Mouse (Mus musculus) thymus, adult 2 months (tissue): Measurements from ENCODE around the gene Serpinh1. TPM values are rescaled to one million over a fixed set of nuclear protein-coding genes. Genes with fewer than 3 reads are reported as not detected.

Experiments
- DNase-seq: peaks from one replicate; pipeline ENCODE4 v3.0.0; 2021
- H3K27ac ChIP-seq: fragments of 200-500 bp; 2 replicates; pipeline ENCODE4 v1.5.1; 2012; ENCODE audit warnings: low read length, control low read depth; ENCODE audit not compliant: control insufficient read depth, insufficient read depth
- H3K27me3 ChIP-seq: fragments of 200-500 bp; 2 replicates; pipeline ENCODE4 v1.6.1; 2012; ENCODE audit warnings: mild to moderate bottlenecking, low read length, moderate library complexity, mixed read lengths; ENCODE audit not compliant: control insufficient read depth, insufficient read depth
- H3K36me3 ChIP-seq: fragments of 200-500 bp; 2 replicates; pipeline ENCODE4 v1.6.1; 2012; ENCODE audit warnings: mild to moderate bottlenecking, low read length, moderate library complexity; ENCODE audit not compliant: control insufficient read depth, insufficient read depth
- H3K4me1 ChIP-seq: fragments of 200-500 bp; replicated peaks from 2 replicates; pipeline ENCODE4 v1.6.1; 2012; ENCODE audit warnings: low read length; ENCODE audit not compliant: control insufficient read depth, insufficient read depth
- H3K4me3 ChIP-seq: fragments of 200-500 bp; 2 replicates; pipeline ENCODE4 v1.5.1; 2012; ENCODE audit warnings: mild to moderate bottlenecking, low read length, control low read depth, moderate library complexity; ENCODE audit not compliant: control insufficient read depth, insufficient read depth
- CTCF ChIP-seq: fragments of 200-500 bp; IDR thresholded peaks from 2 replicates; pipeline ENCODE4 v1.5.1; 2012; ENCODE audit warnings: mild to moderate bottlenecking, control low read depth, low read length, moderate library complexity, borderline replicate concordance; ENCODE audit not compliant: control insufficient read depth, poor library complexity, insufficient read depth; ENCODE audit errors: extremely low read depth
- POLR2A ChIP-seq: fragments of 200-500 bp; IDR thresholded peaks from 2 replicates; pipeline ENCODE4 v1.6.1; 2012; ENCODE audit warnings: mild to moderate bottlenecking, low read length, control low read depth, moderate library complexity; ENCODE audit not compliant: control insufficient read depth, poor library complexity, insufficient read depth; ENCODE audit errors: extremely low read depth
- WGBS: fragments of 180-500 bp; shearing (Covaris S2); methylation state at CpG from one replicate; pipeline ENCODE4 v1.1.7; 2018; 5-methylcytosine and 5-hydroxymethylcytosine counted together
- polyA plus RNA-seq: library from polyadenylated mRNA; depleted of rRNA; stranded (reverse); fragments of >200 nt; gene quantifications from 2 replicates; pipeline ENCODE4 v1.2.3, GENCODE M21; 2012

Gene Serpinh1
- polyA plus RNA-seq, 1 experiment: 66.1 TPM

DNA sequence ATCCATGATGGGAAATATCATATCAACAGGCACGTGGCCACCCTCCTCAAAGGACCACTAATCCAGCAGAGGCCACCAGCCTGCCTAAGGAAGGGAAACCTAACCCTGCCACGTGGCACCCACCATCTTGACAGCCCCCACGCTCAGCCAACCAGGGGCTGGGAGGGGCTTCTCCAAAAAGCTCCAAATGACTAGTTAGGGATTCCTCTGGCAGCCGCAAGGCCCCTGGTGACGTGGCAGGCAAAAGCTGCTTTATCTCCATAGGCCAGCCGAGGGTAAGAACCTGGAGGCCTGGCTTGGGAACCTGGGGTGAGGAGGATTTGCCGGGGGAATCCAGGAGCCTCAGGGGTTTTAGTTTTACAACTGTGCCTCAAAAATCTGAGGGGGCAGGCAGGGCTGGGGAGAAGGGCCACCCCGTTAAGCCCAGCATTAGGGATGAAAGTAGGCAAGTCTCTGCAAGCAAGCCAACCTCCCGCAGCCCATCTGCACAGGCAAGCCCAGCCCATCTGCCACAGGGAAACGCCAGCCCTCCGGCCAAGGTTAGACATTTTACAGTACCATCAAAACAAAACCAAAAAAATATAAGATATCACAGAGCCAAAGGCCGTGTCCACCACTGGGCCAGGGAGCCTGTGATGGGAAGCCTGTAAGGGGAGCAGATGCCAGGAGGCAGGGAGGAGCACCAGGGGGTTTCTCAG, 1.8 kb downstream of the Serpinh1 start:
- H3K4me1 ChIP-seq: no peaks in the 10 kb centered on the region
- no peak for DNase-seq
- TF ChIP-seq CTCF (no peak), POLR2A (no peak)
- no peak overlapping the region for H3K27ac ChIP-seq
- no peaks in the 10 kb centered on the region; the same call in 1 of the 2 replicates for H3K27me3 ChIP-seq
- H3K4me3 ChIP-seq: no peak overlapping the region
- 87% methylated on average over 12 of the region's 12 CpGs for WGBS
- no peaks in the 10 kb centered on the region for H3K36me3 ChIP-seq

DNA sequence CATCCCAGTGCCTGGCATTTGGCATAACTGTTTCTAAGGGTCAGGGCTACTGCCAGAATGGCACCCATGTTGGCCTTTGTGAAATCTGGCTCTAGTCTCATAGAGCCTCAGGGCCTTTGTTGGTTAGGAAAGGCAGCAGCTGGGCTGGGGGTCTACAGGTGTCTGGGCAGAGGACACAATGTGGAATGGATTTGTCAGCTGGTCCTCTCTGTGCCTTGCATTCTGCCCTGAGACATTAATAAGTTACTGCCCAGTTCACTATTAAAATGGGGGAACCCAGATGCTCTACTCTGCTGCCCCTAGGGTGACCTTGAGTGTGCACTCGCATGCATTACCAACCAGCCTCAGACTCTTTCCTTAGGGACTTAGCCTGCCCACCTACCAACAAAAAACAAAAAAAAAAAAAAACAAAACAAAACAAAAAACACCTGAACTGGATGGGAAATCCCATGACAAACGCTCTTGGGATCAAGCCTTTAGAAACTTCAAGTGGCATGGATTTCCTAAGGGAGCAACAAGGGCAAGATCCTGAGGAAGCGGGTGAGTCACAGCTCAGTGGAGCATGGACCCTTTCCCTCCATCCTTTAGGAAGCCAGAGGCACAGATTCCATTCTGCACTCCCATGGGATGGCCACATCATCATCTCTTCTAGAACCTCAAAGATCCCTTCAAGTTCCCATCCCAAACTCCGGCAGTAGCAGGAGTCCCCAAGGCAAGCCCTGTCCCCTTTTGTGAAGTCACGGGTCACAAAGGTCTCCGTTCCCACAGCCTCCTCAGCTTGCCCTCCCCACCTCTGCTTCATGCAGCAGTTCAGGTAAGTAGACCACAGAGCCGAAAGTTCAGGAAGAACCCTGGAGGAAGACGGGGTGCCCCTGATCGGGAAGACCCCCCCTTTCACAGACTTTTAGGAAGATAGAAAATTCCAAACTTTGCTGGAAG, 3.0 kb downstream of the Serpinh1 start:
- 89% methylated on average over 9 of the region's 9 CpGs for WGBS
- no peak for DNase-seq
- Histone ChIP-seq H3K27me3 (no peaks in the 10 kb centered on the region; the same call in 1 of the 2 replicates), H3K27ac (no peak overlapping the region), H3K4me3 (no peak overlapping the region), H3K4me1 (no peaks in the 10 kb centered on the region), H3K36me3 (no peaks in the 10 kb centered on the region)
- no peak for TF ChIP-seq POLR2A
- TF ChIP-seq CTCF: no peak

DNA sequence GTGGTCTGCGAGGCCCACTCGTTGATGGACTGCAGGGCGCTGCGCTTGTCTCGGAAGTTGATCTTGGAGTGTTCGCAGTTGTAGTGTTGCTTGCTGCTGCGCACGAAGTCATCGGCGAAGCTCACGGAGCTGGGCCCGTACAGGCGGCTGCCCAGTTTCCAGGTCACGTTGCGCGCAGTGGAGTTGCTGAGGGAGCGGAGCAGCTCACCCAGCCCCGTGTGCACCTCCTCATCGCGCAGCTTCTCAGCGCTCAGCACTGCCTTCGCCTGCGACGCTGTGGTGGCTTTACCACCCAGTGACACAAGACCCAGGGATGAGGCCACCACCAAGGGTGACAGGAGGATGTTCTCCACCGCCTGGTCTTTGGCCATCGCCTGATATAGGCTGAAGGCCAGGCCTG, 4.2 kb downstream of the Serpinh1 start:
- H3K4me1 ChIP-seq: no peaks in the 10 kb centered on the region
- TF ChIP-seq POLR2A (no peak), CTCF (no peak)
- no peak for DNase-seq
- no peak overlapping the region for H3K27ac ChIP-seq
- no peak overlapping the region for H3K4me3 ChIP-seq
- WGBS: 97% methylated on average over 26 of the region's 26 CpGs
- no peaks in the 10 kb centered on the region; the same call in 1 of the 2 replicates for H3K27me3 ChIP-seq
- H3K36me3 ChIP-seq: no peaks in the 10 kb centered on the region

GRCm38 (mm10) chr7:99347268-99347667, 5.8 kb downstream of the Serpinh1 start:
- no peak for DNase-seq
- no peaks in the 10 kb centered on the region for H3K4me1 ChIP-seq
- WGBS: 98% methylated on average over 10 of the region's 10 CpGs
- no peak overlapping the region for H3K27ac ChIP-seq
- TF ChIP-seq POLR2A (no peak), CTCF (no peak)
- no peaks in the 10 kb centered on the region for H3K36me3 ChIP-seq
- no peak overlapping the region for H3K4me3 ChIP-seq
- H3K27me3 ChIP-seq: no peaks in the 10 kb centered on the region

GRCm38 (mm10) chr7:99343577-99343976, 9.5 kb downstream of the Serpinh1 start:
- 96% methylated on average over 4 of the region's 4 CpGs for WGBS

GRCm38 (mm10) chr7:99340736-99341135, 12.3 kb downstream of the Serpinh1 start:
- Histone ChIP-seq H3K4me1 (no peaks in the 10 kb centered on the region), H3K4me3 (no peak overlapping the region), H3K36me3 (no peaks in the 10 kb centered on the region), H3K27ac (no peak overlapping the region), H3K27me3 (no peaks in the 10 kb centered on the region)
- no peak for DNase-seq
- WGBS: 94% methylated on average over 8 of the region's 8 CpGs
- TF ChIP-seq POLR2A (no peak), CTCF (no peak)

More at GRCm38 (mm10) chr7:99343577-99343976, 9.5 kb downstream of the Serpinh1 start:
- TF ChIP-seq POLR2A (no peak), CTCF (no peak)
- DNase-seq: no peak
- H3K27me3 ChIP-seq: no peaks in the 10 kb centered on the region
- H3K4me1 ChIP-seq: no peaks in the 10 kb centered on the region
- H3K27ac ChIP-seq: no peak overlapping the region
- no peak overlapping the region for H3K4me3 ChIP-seq
- H3K36me3 ChIP-seq: no peaks in the 10 kb centered on the region
